Mouse (Mus musculus): ENCODE measurements around the gene Adam12. TPM values are rescaled to one million over a fixed set of nuclear protein-coding genes. Genes with fewer than 3 reads are reported as not detected.

Adam12 gene
- polyA plus RNA-seq, 1 experiment = 1.5 TPM

GRCm38 (mm10) chr7:133925771-133926170 lies 306.2 kb downstream of the Adam12 start:
- Histone ChIP-seq H3K4me1 (ENCODE audit: control insufficient read depth, insufficient read depth, low read length) (no peaks in the 10 kb centered on the region), H3K36me3 (ENCODE audit: control insufficient read depth, insufficient read depth, low read length, poor library complexity, severe bottlenecking) (no peaks in the 10 kb centered on the region), H3K27me3 (ENCODE audit: control insufficient read depth, insufficient read depth, low read length, poor library complexity, severe bottlenecking) (no peaks in the 10 kb centered on the region), H3K27ac (ENCODE audit: insufficient read depth, low read length) (no peak overlapping the region), H3K9me3 (replicated peaks; ENCODE audit: control insufficient read depth, insufficient read depth, low read length, poor library complexity, severe bottlenecking) (no peaks in the 10 kb centered on the region), H3K4me3 (ENCODE audit: low read depth, low read length) (no peak overlapping the region), H3K9ac (ENCODE audit: low read depth, poor library complexity, severe bottlenecking) (no peak overlapping the region)
- TF ChIP-seq EP300 (IDR thresholded peaks at IDR 0.05; ENCODE audit: insufficient read depth, low read depth, low read length) (no peak), POLR2A (IDR thresholded peaks at IDR 0.05; ENCODE audit: insufficient read depth, low read length) (no peak)

- H3K4me3 ChIP-seq (ENCODE audit: low read depth, low read length) = no peak overlapping the region
- H3K9ac ChIP-seq (ENCODE audit: low read depth, poor library complexity, severe bottlenecking) = no peak overlapping the region
- no peaks in the 10 kb centered on the region for H3K36me3 ChIP-seq (ENCODE audit: control insufficient read depth, insufficient read depth, low read length, poor library complexity, severe bottlenecking)
- no peak overlapping the region for H3K27ac ChIP-seq (ENCODE audit: insufficient read depth, low read length)
- H3K9me3 ChIP-seq (replicated peaks; ENCODE audit: control insufficient read depth, insufficient read depth, low read length, poor library complexity, severe bottlenecking) = no peaks in the 10 kb centered on the region
- H3K27me3 ChIP-seq (ENCODE audit: control insufficient read depth, insufficient read depth, low read length, poor library complexity, severe bottlenecking) = no peaks in the 10 kb centered on the region
- TF ChIP-seq EP300 (IDR thresholded peaks at IDR 0.05; ENCODE audit: insufficient read depth, low read depth, low read length) = no peak
- no peak for TF ChIP-seq POLR2A (IDR thresholded peaks at IDR 0.05; ENCODE audit: insufficient read depth, low read length)
- TF ChIP-seq CTCF (IDR thresholded peaks at IDR 0.05; ENCODE audit: low read depth, low read length) = no peak
- H3K4me1 ChIP-seq (ENCODE audit: control insufficient read depth, insufficient read depth, low read length) = no peaks in the 10 kb centered on the region
Observed at GRCm38 (mm10) chr7:133923994-133924393, 308.0 kb downstream of the Adam12 start.

- H3K9ac ChIP-seq (ENCODE audit: low read depth, poor library complexity, severe bottlenecking) = no peak overlapping the region
- H3K36me3 ChIP-seq (ENCODE audit: control insufficient read depth, insufficient read depth, low read length, poor library complexity, severe bottlenecking) = no peaks in the 10 kb centered on the region
- no peaks in the 10 kb centered on the region for H3K27me3 ChIP-seq (ENCODE audit: control insufficient read depth, insufficient read depth, low read length, poor library complexity, severe bottlenecking)
- H3K27ac ChIP-seq (ENCODE audit: insufficient read depth, low read length) = no peak overlapping the region
- no peak for TF ChIP-seq CTCF (IDR thresholded peaks at IDR 0.05; ENCODE audit: low read depth, low read length)
- no peak for TF ChIP-seq EP300 (IDR thresholded peaks at IDR 0.05; ENCODE audit: insufficient read depth, low read depth, low read length)
- TF ChIP-seq POLR2A (IDR thresholded peaks at IDR 0.05; ENCODE audit: insufficient read depth, low read length) = no peak
- H3K4me3 ChIP-seq (ENCODE audit: low read depth, low read length) = no peak overlapping the region
- H3K4me1 ChIP-seq (ENCODE audit: control insufficient read depth, insufficient read depth, low read length) = no peaks in the 10 kb centered on the region
- H3K9me3 ChIP-seq (replicated peaks; ENCODE audit: control insufficient read depth, insufficient read depth, low read length, poor library complexity, severe bottlenecking) = no peaks in the 10 kb centered on the region
Observed at GRCm38 (mm10) chr7:133921291-133921690, 310.7 kb downstream of the Adam12 start.

GRCm38 (mm10) chr7:133920724-133921123 lies 311.2 kb downstream of the Adam12 start:
- Histone ChIP-seq H3K4me1 (ENCODE audit: control insufficient read depth, insufficient read depth, low read length) (no peaks in the 10 kb centered on the region), H3K9ac (ENCODE audit: low read depth, poor library complexity, severe bottlenecking) (no peak overlapping the region), H3K4me3 (ENCODE audit: low read depth, low read length) (no peak overlapping the region), H3K27ac (ENCODE audit: insufficient read depth, low read length) (no peak overlapping the region), H3K9me3 (replicated peaks; ENCODE audit: control insufficient read depth, insufficient read depth, low read length, poor library complexity, severe bottlenecking) (no peaks in the 10 kb centered on the region), H3K27me3 (ENCODE audit: control insufficient read depth, insufficient read depth, low read length, poor library complexity, severe bottlenecking) (no peaks in the 10 kb centered on the region), H3K36me3 (ENCODE audit: control insufficient read depth, insufficient read depth, low read length, poor library complexity, severe bottlenecking) (no peaks in the 10 kb centered on the region)
- no peak for TF ChIP-seq EP300 (IDR thresholded peaks at IDR 0.05; ENCODE audit: insufficient read depth, low read depth, low read length)
- TF ChIP-seq POLR2A (IDR thresholded peaks at IDR 0.05; ENCODE audit: insufficient read depth, low read length) = no peak
- no peak for TF ChIP-seq CTCF (IDR thresholded peaks at IDR 0.05; ENCODE audit: low read depth, low read length)

GRCm38 (mm10) chr7:133919918-133920317 lies 312.0 kb downstream of the Adam12 start:
- no peaks in the 10 kb centered on the region for H3K4me1 ChIP-seq (ENCODE audit: control insufficient read depth, insufficient read depth, low read length)
- no peaks in the 10 kb centered on the region for H3K27me3 ChIP-seq (ENCODE audit: control insufficient read depth, insufficient read depth, low read length, poor library complexity, severe bottlenecking)
- no peak overlapping the region for H3K27ac ChIP-seq (ENCODE audit: insufficient read depth, low read length)
- H3K9ac ChIP-seq (ENCODE audit: low read depth, poor library complexity, severe bottlenecking) = no peak overlapping the region
- H3K4me3 ChIP-seq (ENCODE audit: low read depth, low read length) = no peak overlapping the region
- no peak for TF ChIP-seq CTCF (IDR thresholded peaks at IDR 0.05; ENCODE audit: low read depth, low read length)
- no peak for TF ChIP-seq POLR2A (IDR thresholded peaks at IDR 0.05; ENCODE audit: insufficient read depth, low read length)
- no peak for TF ChIP-seq EP300 (IDR thresholded peaks at IDR 0.05; ENCODE audit: insufficient read depth, low read depth, low read length)
- no peaks in the 10 kb centered on the region for H3K9me3 ChIP-seq (replicated peaks; ENCODE audit: control insufficient read depth, insufficient read depth, low read length, poor library complexity, severe bottlenecking)
- H3K36me3 ChIP-seq (ENCODE audit: control insufficient read depth, insufficient read depth, low read length, poor library complexity, severe bottlenecking) = no peaks in the 10 kb centered on the region

- TF ChIP-seq EP300 (IDR thresholded peaks at IDR 0.05; ENCODE audit: insufficient read depth, low read depth, low read length) (no peak), POLR2A (IDR thresholded peaks at IDR 0.05; ENCODE audit: insufficient read depth, low read length) (no peak), CTCF (IDR thresholded peaks at IDR 0.05; ENCODE audit: low read depth, low read length) (no peak)
- no peaks in the 10 kb centered on the region for H3K9me3 ChIP-seq (replicated peaks; ENCODE audit: control insufficient read depth, insufficient read depth, low read length, poor library complexity, severe bottlenecking)
- H3K4me1 ChIP-seq (ENCODE audit: control insufficient read depth, insufficient read depth, low read length) = no peaks in the 10 kb centered on the region
- H3K9ac ChIP-seq (ENCODE audit: low read depth, poor library complexity, severe bottlenecking) = no peak overlapping the region
- H3K36me3 ChIP-seq (ENCODE audit: control insufficient read depth, insufficient read depth, low read length, poor library complexity, severe bottlenecking) = no peaks in the 10 kb centered on the region
- H3K27me3 ChIP-seq (ENCODE audit: control insufficient read depth, insufficient read depth, low read length, poor library complexity, severe bottlenecking) = no peaks in the 10 kb centered on the region
- H3K27ac ChIP-seq (ENCODE audit: insufficient read depth, low read length) = no peak overlapping the region
- no peak overlapping the region for H3K4me3 ChIP-seq (ENCODE audit: low read depth, low read length)
Observed at GRCm38 (mm10) chr7:133919306-133919705, 312.6 kb downstream of the Adam12 start.

Measured in ES-Bruce4 (cell line).